Mouse (Mus musculus) kidney, adult 11 months (tissue): ENCODE results near the gene Fam57a.

ENCODE experiments used
- DNase-seq: peaks from one replicate; pipeline ENCODE4 v3.0.0; 2022

Gene Fam57a

GRCm38 (mm10) chr11:76247239-76247638, 67.8 kb downstream of the Fam57a start:
- no peak for DNase-seq

GRCm38 (mm10) chr11:76252036-76252435, 72.6 kb downstream of the Fam57a start:
- DNase-seq = no peak

GRCm38 (mm10) chr11:76253145-76253917, 73.9 kb downstream of the Fam57a start:
- peak; percentile 72 for DNase-seq

GRCm38 (mm10) chr11:76253918-76254264, 74.4 kb downstream of the Fam57a start:
- DNase-seq = no peak

- no peak for DNase-seq
Measured at GRCm38 (mm10) chr11:76255431-76256001, 76.0 kb downstream of the Fam57a start.

GRCm38 (mm10) chr11:76256129-76256528, 76.7 kb downstream of the Fam57a start:
- DNase-seq = no peak

GRCm38 (mm10) chr11:76257386-76257785, 77.9 kb downstream of the Fam57a start:
- no peak for DNase-seq

- DNase-seq = no peak
Measured at GRCm38 (mm10) chr11:76258511-76258910, 79.0 kb downstream of the Fam57a start.

- DNase-seq = no peak
Measured at GRCm38 (mm10) chr11:76260208-76261050, 81.0 kb downstream of the Fam57a start.

GRCm38 (mm10) chr11:76261224-76261623, 81.8 kb downstream of the Fam57a start:
- peak; percentile 31 for DNase-seq

GRCm38 (mm10) chr11:76262611-76263351, 83.3 kb downstream of the Fam57a start:
- DNase-seq = no peak
